Mouse (Mus musculus): ENCODE data around the gene Syne1. TPM values are rescaled to one million over a fixed set of nuclear protein-coding genes. Genes with fewer than 3 reads are reported as not detected.

The Syne1 gene
- polyA plus RNA-seq, 1 experiment from 2014 or later = 3.5 TPM

GRCm38 (mm10) chr10:5196267-5196666, 355.0 kb downstream of the Syne1 start:
- H3K9me3 ChIP-seq (replicated peaks) = no peaks in the 10 kb centered on the region
- no peaks in the 10 kb centered on the region for H3K36me3 ChIP-seq
- H3K4me1 ChIP-seq = peaks cover 12% of the 10 kb centered on the region; the same call in 1 of the 2 replicates
- H3K27ac ChIP-seq = no peak overlapping the region
- no peak overlapping the region for H3K4me3 ChIP-seq
- H3K27me3 ChIP-seq (ENCODE audit: low read depth, poor library complexity, severe bottlenecking) = no peaks in the 10 kb centered on the region
- 89% methylated on average over 5 of the region's 5 CpGs for WGBS
- DNase-seq (ENCODE audit: low spot score) = no peak

GRCm38 (mm10) chr10:5195288-5195687, 356.0 kb downstream of the Syne1 start:
- H3K27ac ChIP-seq = no peak overlapping the region
- H3K9me3 ChIP-seq (replicated peaks) = no peaks in the 10 kb centered on the region
- no peaks in the 10 kb centered on the region for H3K36me3 ChIP-seq
- H3K4me3 ChIP-seq = no peak overlapping the region
- H3K27me3 ChIP-seq (ENCODE audit: low read depth, poor library complexity, severe bottlenecking) = no peaks in the 10 kb centered on the region
- no peak for DNase-seq (ENCODE audit: low spot score)
- WGBS = 77% methylated on average over 5 of the region's 5 CpGs
- H3K4me1 ChIP-seq = peaks cover 12% of the 10 kb centered on the region; the same call in 1 of the 2 replicates

- H3K27ac ChIP-seq = peak overlapping the region; percentile 77
- under 1% methylated on average over 13 of the region's 13 CpGs for WGBS
- no peaks in the 10 kb centered on the region for H3K36me3 ChIP-seq
- H3K27me3 ChIP-seq (ENCODE audit: low read depth, poor library complexity, severe bottlenecking) = no peaks in the 10 kb centered on the region
- H3K4me3 ChIP-seq = peak overlapping the region; percentile 56
- no peaks in the 10 kb centered on the region for H3K9me3 ChIP-seq (replicated peaks)
- peaks cover 12% of the 10 kb centered on the region; the same call in 1 of the 2 replicates for H3K4me1 ChIP-seq
- DNase-seq (ENCODE audit: low spot score) = peak; percentile 79
Observed at GRCm38 (mm10) chr10:5194671-5195234, 356.5 kb downstream of the Syne1 start.

- Histone ChIP-seq H3K27ac (peak overlapping the region; percentile 77), H3K36me3 (no peaks in the 10 kb centered on the region), H3K4me3 (peak overlapping the region; percentile 56), H3K27me3 (ENCODE audit: low read depth, poor library complexity, severe bottlenecking) (no peaks in the 10 kb centered on the region), H3K4me1 (peaks cover 12% of the 10 kb centered on the region; the same call in 1 of the 2 replicates), H3K9me3 (replicated peaks) (no peaks in the 10 kb centered on the region)
- 1% methylated on average over 13 of the region's 13 CpGs for WGBS
- DNase-seq (ENCODE audit: low spot score) = no peak
Observed at GRCm38 (mm10) chr10:5194081-5194670, 357.1 kb downstream of the Syne1 start.

- no peaks in the 10 kb centered on the region for H3K9me3 ChIP-seq (replicated peaks)
- WGBS = 78% methylated on average over 9 of the region's 9 CpGs
Observed at GRCm38 (mm10) chr10:5192861-5193490, 358.3 kb downstream of the Syne1 start.

GRCm38 (mm10) chr10:5190756-5191155, 360.5 kb downstream of the Syne1 start:
- no peak for DNase-seq (ENCODE audit: low spot score)
- no peaks in the 10 kb centered on the region for H3K36me3 ChIP-seq
- no peak overlapping the region for H3K4me3 ChIP-seq
- peaks cover 12% of the 10 kb centered on the region; the same call in 1 of the 2 replicates for H3K4me1 ChIP-seq
- no peak overlapping the region for H3K27ac ChIP-seq
- WGBS = 75% methylated on average over 4 of the region's 4 CpGs
- H3K27me3 ChIP-seq (ENCODE audit: low read depth, poor library complexity, severe bottlenecking) = no peaks in the 10 kb centered on the region
- no peaks in the 10 kb centered on the region for H3K9me3 ChIP-seq (replicated peaks)

More at GRCm38 (mm10) chr10:5192861-5193490, 358.3 kb downstream of the Syne1 start:
- Histone ChIP-seq H3K4me3 (no peak overlapping the region), H3K27ac (no peak overlapping the region), H3K27me3 (ENCODE audit: low read depth, poor library complexity, severe bottlenecking) (no peaks in the 10 kb centered on the region), H3K4me1 (peaks cover 12% of the 10 kb centered on the region; the same call in 1 of the 2 replicates), H3K36me3 (no peaks in the 10 kb centered on the region)
- DNase-seq (ENCODE audit: low spot score) = no peak

GRCm38 (mm10) chr10:5188890-5189289, 362.4 kb downstream of the Syne1 start:
- Histone ChIP-seq H3K36me3 (0 out of 2 replicates have a peak, but pooled peaks cover 3% of the 10 kb centered on the region), H3K27ac (no peak overlapping the region), H3K9me3 (replicated peaks) (no peaks in the 10 kb centered on the region), H3K27me3 (ENCODE audit: low read depth, poor library complexity, severe bottlenecking) (no peaks in the 10 kb centered on the region), H3K4me1 (no peaks in the 10 kb centered on the region), H3K4me3 (no peak overlapping the region)
- DNase-seq (ENCODE audit: low spot score) = no peak

GRCm38 (mm10) chr10:5185156-5186083, 365.9 kb downstream of the Syne1 start:
- no peaks in the 10 kb centered on the region for H3K9me3 ChIP-seq (replicated peaks)
- no peak for DNase-seq (ENCODE audit: low spot score)
- 0 out of 2 replicates have a peak, but pooled peaks cover 3% of the 10 kb centered on the region for H3K36me3 ChIP-seq
- H3K27me3 ChIP-seq (ENCODE audit: low read depth, poor library complexity, severe bottlenecking) = no peaks in the 10 kb centered on the region
- WGBS = 87% methylated on average over 19 of the region's 19 CpGs
- H3K4me1 ChIP-seq = no peaks in the 10 kb centered on the region
- H3K4me3 ChIP-seq = no peak overlapping the region
- no peak overlapping the region for H3K27ac ChIP-seq

GRCm38 (mm10) chr10:5181771-5182176, 369.5 kb downstream of the Syne1 start:
- Histone ChIP-seq H3K4me1 (no peaks in the 10 kb centered on the region), H3K4me3 (no peak overlapping the region), H3K36me3 (0 out of 2 replicates have a peak, but pooled peaks cover 3% of the 10 kb centered on the region), H3K27ac (no peak overlapping the region), H3K27me3 (ENCODE audit: low read depth, poor library complexity, severe bottlenecking) (no peaks in the 10 kb centered on the region), H3K9me3 (replicated peaks) (no peaks in the 10 kb centered on the region)
- DNase-seq (ENCODE audit: low spot score) = no peak
- 91% methylated on average over 4 of the region's 4 CpGs for WGBS

- no peak for DNase-seq (ENCODE audit: low spot score)
- H3K4me1 ChIP-seq = no peaks in the 10 kb centered on the region
- H3K27ac ChIP-seq = no peak overlapping the region
- no peaks in the 10 kb centered on the region for H3K27me3 ChIP-seq (ENCODE audit: low read depth, poor library complexity, severe bottlenecking)
- H3K9me3 ChIP-seq (replicated peaks) = no peaks in the 10 kb centered on the region
- H3K36me3 ChIP-seq = 0 out of 2 replicates have a peak, but pooled peaks cover 3% of the 10 kb centered on the region
- 82% methylated on average over 3 of the region's 3 CpGs for WGBS
- no peak overlapping the region for H3K4me3 ChIP-seq
Observed at GRCm38 (mm10) chr10:5179891-5180290, 371.4 kb downstream of the Syne1 start.

- Histone ChIP-seq H3K27ac (no peak overlapping the region), H3K36me3 (no peaks in the 10 kb centered on the region), H3K27me3 (ENCODE audit: low read depth, poor library complexity, severe bottlenecking) (no peaks in the 10 kb centered on the region), H3K9me3 (replicated peaks) (no peaks in the 10 kb centered on the region), H3K4me3 (no peak overlapping the region), H3K4me1 (no peaks in the 10 kb centered on the region)
- WGBS = 75% methylated on average over 9 of the region's 9 CpGs
- no peak for DNase-seq (ENCODE audit: low spot score)
Observed at GRCm38 (mm10) chr10:5177446-5178015, 373.8 kb downstream of the Syne1 start.

GRCm38 (mm10) chr10:5176371-5176770, 374.9 kb downstream of the Syne1 start:
- Histone ChIP-seq H3K4me3 (no peak overlapping the region), H3K4me1 (no peaks in the 10 kb centered on the region), H3K36me3 (no peaks in the 10 kb centered on the region), H3K9me3 (replicated peaks) (no peaks in the 10 kb centered on the region), H3K27ac (no peak overlapping the region), H3K27me3 (ENCODE audit: low read depth, poor library complexity, severe bottlenecking) (no peaks in the 10 kb centered on the region)
- DNase-seq (ENCODE audit: low spot score) = no peak
- 84% methylated on average over 2 of the region's 2 CpGs for WGBS

Data from limb, embryonic 10.5 days (tissue).